Mouse (Mus musculus) bone marrow, adult 2 months (tissue): ENCODE data around the gene Unc119b. TPM values are rescaled to one million over a fixed set of nuclear protein-coding genes. Genes with fewer than 3 reads are reported as not detected.

Experiments used
- H3K27ac ChIP-seq: fragments of 200-500 bp; 2 replicates; pipeline ENCODE4 v1.5.1; 2012; ENCODE audit warnings: low read depth, mild to moderate bottlenecking, control low read depth, inconsistent platforms, low read length; ENCODE audit not compliant: control insufficient read depth, poor library complexity, insufficient read depth
- H3K4me1 ChIP-seq: fragments of 200-500 bp; 2 replicates; pipeline ENCODE4 v1.6.1; 2011; ENCODE audit warnings: low read length; ENCODE audit not compliant: control insufficient read depth, insufficient read depth
- H3K4me3 ChIP-seq: fragments of 200-500 bp; replicated peaks from 2 replicates; pipeline ENCODE3; 2011; ENCODE audit warnings: mild to moderate bottlenecking, low read depth, low read length, control low read depth; ENCODE audit not compliant: control insufficient read depth
- CTCF ChIP-seq: fragments of 200-500 bp; IDR thresholded peaks from 2 replicates; pipeline ENCODE4 v1.5.1; 2011; ENCODE audit warnings: low read length, control low read depth; ENCODE audit not compliant: control insufficient read depth, insufficient read depth
- POLR2A ChIP-seq: fragments of 200-500 bp; IDR thresholded peaks from 2 replicates; pipeline ENCODE4 v1.6.1; 2011; ENCODE audit warnings: low read depth, mild to moderate bottlenecking, control low read depth, low read length, borderline replicate concordance; ENCODE audit not compliant: control insufficient read depth
- WGBS: fragments of 180-500 bp; shearing (Covaris S2); methylation state at CpG from one replicate; pipeline ENCODE4 v1.1.7; 2018; 5-methylcytosine and 5-hydroxymethylcytosine counted together
- polyA plus RNA-seq: library from polyadenylated mRNA; stranded (reverse); fragments of >200 nt; gene quantifications from 2 replicates; pipeline ENCODE4 v1.2.4, GENCODE M21; 2011; ENCODE audit warnings: low replicate concordance; ENCODE audit not compliant: missing spikeins, insufficient read depth, insufficient read length

Unc119b gene
- polyA plus RNA-seq, 1 experiment: 7.8 TPM

DNA sequence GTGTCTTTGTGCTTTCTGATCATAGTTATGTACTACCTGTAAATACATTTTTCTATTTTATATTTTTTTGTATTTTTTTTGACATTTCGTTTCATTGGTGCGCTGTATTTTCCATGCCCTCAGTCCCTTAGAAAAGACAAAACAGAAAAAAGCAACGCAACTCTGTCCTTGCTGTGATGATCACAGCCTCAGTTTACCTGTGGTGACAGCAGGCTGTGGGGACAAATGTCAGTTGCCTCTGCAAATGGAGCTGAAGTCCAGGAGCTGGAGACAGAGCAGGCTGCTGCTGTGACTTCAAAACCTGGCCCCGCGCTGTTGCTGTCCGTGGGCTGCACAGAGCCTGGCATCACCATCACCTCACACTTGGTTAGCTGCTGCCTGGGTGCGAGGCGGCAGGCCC is 36.6 kb downstream of the Unc119b start, which contains the start of gene Gm10401:
TSS of gene Gm10401 (minus strand) at position 101 of the 400 bp plus-strand sequence.
- WGBS: 97% methylated on average over 8 of the region's 8 CpGs
- no peak within 1 kb of the TSS for H3K27ac ChIP-seq
- TF ChIP-seq POLR2A (no peak), CTCF (no peak)
- H3K4me3 ChIP-seq: no peak within 1 kb of the TSS
- H3K4me1 ChIP-seq: no peaks in the 10 kb centered on the region

DNA sequence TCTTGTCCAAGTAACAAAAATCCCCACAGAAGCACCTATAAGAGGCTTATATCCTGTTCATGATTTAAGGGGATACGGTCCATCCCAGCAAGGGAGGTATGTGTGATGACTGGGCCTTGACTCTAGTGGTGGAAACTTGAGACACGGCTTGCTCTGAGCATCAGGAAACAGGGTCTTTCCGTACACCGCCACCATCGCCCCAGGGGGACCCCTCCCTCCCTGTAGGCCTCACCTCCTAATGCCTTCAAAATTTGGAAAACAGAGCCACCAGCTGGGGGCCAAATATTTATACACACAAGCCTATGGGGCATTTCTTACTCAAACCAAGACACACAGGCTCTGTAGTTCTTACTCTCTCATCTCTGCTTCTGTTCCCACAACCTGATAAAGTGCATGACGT is 43.0 kb downstream of the Unc119b start:
- 93% methylated on average over 6 of the region's 6 CpGs for WGBS
- no peak overlapping the region for H3K4me3 ChIP-seq
- no peak overlapping the region for H3K27ac ChIP-seq
- H3K4me1 ChIP-seq: no peaks in the 10 kb centered on the region
- TF ChIP-seq POLR2A (no peak), CTCF (no peak)

DNA sequence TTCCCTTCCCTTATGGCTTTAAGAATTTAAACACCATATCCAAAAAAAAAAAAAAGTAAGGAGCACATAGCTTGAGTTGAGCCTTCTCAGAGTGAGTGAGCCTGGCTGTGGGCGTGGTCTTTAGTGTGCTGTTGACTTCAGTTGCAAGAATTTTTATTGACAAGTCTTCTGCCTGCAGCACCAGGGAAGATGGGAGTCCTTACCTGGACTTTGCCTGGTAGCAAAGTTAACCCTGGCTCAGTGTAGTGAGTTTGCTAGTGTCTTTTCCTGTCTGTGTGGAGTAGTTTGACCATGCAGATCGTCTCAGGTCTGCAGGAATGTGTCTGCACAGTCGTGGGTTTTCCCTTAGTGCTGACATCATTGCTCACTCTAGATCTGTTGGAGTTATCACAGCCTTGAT is 43.8 kb downstream of the Unc119b start:
- WGBS: 66% methylated on average over 3 of the region's 3 CpGs
- Histone ChIP-seq H3K4me1 (no peaks in the 10 kb centered on the region), H3K4me3 (no peak overlapping the region), H3K27ac (no peak overlapping the region)
- no peak for TF ChIP-seq CTCF
- no peak for TF ChIP-seq POLR2A

DNA sequence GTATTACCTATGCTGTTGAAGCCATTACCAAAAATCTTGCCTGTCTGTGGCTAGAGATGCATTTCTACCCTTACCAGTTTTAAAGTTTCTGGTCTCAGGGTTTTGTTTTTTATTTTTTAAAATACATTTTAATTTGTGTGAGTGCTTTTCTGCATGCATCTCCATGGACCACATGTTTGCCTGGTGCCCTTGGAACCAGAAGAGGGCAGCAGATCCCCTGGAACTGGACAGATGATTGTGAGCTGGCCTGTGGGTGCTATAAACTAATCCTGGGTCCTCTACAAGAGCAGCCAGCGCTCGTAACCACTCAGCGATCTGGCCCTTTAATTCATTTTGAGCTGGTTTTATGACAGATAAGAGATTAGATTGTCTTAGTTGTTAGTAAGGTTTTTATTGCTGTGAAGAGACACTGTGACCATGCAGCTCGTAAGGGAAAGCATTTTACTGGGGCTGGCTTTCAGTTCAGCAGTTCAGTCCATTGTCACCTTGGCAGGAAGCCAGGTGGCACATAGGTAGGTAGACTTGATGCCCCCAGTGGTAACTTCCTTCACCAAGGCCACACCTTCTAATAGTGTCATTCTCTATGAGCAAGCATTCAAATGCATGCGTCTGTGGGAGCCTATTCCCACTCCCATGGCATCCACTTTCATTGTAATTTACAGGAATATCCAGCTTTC is 45.0 kb downstream of the Unc119b start:
- no peak overlapping the region for H3K4me3 ChIP-seq
- 95% methylated on average over 5 of the region's 5 CpGs for WGBS
- no peak overlapping the region for H3K27ac ChIP-seq
- 0 out of 2 replicates have a peak, but pooled peaks have one; percentile 19 for TF ChIP-seq CTCF
- no peak for TF ChIP-seq POLR2A
- H3K4me1 ChIP-seq: no peaks in the 10 kb centered on the region

- no peak overlapping the region for H3K4me3 ChIP-seq
- TF ChIP-seq CTCF: no peak
- TF ChIP-seq POLR2A: no peak
- H3K4me1 ChIP-seq: no peaks in the 10 kb centered on the region
- 96% methylated on average over 2 of the region's 2 CpGs for WGBS
- H3K27ac ChIP-seq: no peak overlapping the region
Measured at GRCm38 (mm10) chr5:115085675-115086074, 49.1 kb downstream of the Unc119b start.

DNA sequence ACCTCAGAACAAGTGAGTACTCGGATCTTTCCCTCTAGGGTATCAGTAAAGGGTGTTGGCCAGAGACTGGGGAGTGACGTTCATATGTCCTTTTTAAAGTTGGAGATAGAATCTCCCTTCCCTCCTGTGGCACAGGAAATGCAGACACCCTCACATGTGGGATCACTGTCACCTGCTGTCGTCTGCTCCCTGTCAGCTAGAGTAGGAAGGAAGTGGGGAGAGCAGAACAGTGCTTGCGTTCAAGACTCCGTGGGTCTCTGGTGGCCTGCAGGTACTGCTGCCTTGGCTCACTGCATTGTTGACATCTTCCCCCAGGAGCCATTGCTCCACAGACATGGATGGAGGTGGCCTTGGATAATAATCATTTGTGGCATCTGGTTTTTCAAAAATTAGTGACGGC is 51.3 kb downstream of the Unc119b start:
- H3K4me3 ChIP-seq: no peak overlapping the region
- TF ChIP-seq CTCF (no peak), POLR2A (no peak)
- no peaks in the 10 kb centered on the region for H3K4me1 ChIP-seq
- H3K27ac ChIP-seq: no peak overlapping the region
- WGBS: 55% methylated on average over 6 of the region's 6 CpGs

DNA sequence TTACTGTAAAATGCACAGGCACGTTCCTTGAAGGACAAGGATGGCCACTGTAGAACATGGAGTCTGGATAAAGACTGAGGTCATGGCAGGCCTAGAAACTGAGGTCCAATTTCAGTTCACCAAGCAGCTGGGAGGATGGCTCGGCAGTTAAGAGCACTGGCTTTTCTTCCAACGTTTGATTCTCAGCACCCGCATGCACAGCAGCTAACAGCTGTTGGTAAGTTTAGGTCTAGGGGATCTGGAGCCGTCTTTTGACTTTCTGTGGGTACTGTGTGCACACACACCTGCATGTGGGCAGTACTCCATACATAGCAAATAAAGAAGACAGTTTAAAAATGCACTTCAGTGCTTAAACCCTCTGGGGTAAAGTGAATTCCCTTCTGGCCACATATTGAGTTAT is 53.1 kb downstream of the Unc119b start:
- WGBS: 91% methylated on average over 5 of the region's 5 CpGs
- H3K4me3 ChIP-seq: no peak overlapping the region
- no peaks in the 10 kb centered on the region for H3K4me1 ChIP-seq
- no peak overlapping the region for H3K27ac ChIP-seq
- no peak for TF ChIP-seq POLR2A
- no peak for TF ChIP-seq CTCF

DNA sequence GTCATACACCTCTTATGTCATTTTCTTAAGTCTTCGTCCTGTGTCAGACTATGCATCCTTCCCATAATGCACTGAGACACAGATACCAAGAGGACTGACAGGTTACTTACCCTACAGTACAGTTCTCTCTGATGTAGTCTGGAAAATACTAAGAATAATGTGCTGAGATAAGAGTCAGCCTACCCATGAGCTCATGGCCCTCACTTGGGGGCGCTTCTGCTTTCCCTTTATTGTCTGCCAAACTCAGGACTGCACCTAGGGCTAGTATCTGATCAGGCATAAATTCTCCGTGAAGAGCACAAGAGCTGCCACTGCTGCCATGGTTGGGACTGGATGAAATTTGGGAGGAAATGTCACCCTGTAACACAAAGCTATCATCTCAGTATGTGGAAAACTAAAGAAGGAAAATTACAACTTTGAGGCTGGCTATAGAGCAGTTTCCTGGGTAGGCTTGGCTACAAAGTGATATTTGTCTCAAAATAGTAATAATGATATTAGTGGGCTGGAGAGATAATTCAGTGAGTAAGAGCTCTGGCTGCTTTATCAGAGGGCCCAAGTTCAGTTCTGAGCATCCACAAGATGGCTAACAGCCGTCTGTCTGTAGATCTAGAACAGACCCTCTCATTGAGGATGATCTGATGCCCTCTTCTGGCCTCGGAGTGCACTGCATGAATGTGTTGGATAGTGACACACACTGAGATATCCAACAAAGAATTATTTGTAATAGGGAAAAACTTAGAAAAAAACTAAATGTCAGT is 58.5 kb downstream of the Unc119b start:
- Histone ChIP-seq H3K4me3 (no peak overlapping the region), H3K27ac (no peak overlapping the region), H3K4me1 (peaks cover 7% of the 10 kb centered on the region)
- TF ChIP-seq POLR2A (no peak), CTCF (peak; percentile 64)
- WGBS: 41% methylated on average over 5 of the region's 5 CpGs
